Mouse (Mus musculus) right cerebral cortex, adult 18-20 months (tissue): ENCODE data around the gene Mmp27.

Experiments
- DNase-seq: peaks from one replicate; pipeline ENCODE4 v3.0.0; 2022; ENCODE audit warnings: mixed read lengths

Gene Mmp27

DNA sequence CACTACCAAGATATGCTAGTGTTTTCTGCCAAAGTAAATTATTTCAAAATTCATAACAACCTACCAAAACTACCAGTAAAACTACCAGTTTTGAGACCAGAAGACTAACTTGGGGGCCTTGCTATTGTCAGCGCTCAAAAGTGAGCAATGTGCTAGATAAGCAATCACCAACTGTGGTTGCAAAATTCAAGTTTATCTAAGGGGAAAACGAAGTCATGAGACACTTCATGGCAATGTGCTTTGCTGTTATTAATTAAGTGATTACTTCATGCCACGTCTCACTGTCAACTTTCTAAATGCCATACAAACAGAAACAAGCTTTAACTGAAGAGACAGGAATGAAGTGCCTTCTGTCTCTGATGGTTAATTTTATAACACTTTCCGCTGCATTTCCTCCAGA is at the start of gene Mmp27:
TSS of gene Mmp27 (plus strand) at position 235 of the 400 bp plus-strand sequence.
- no peak for DNase-seq

DNA sequence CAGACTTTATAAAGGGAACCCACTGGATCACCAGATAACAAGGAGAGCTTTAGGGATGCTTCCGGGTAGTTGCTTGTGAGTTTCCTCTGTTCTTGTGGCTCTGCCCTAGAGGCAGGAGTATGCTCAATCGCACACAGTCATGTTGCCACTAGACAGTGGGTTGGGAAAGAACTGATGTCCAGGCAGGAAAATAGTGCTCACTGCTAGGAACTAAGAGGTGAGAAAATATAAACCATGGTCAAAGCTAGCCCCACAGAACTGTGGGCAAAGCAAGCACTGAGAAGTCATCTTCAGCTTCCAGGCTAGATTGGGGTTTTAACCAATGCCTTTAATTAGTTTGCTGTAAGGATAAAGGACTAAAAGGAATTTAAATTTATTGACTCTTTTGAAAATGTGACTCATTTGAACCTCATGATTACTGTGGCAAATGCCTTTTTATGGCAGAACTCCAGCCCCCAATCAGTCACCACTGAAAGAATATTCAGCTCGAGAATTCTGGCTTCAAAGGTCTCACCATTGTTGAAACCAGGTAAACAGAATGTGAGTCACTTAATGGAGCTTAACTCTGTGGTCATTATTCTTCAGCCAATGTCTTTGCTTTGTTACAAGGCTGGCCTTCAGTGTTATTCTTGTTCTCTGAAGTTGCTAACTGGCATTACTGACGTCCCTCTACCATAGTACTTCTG is 44.8 kb upstream of the Mmp27 start:
- DNase-seq, result no peak

DNA sequence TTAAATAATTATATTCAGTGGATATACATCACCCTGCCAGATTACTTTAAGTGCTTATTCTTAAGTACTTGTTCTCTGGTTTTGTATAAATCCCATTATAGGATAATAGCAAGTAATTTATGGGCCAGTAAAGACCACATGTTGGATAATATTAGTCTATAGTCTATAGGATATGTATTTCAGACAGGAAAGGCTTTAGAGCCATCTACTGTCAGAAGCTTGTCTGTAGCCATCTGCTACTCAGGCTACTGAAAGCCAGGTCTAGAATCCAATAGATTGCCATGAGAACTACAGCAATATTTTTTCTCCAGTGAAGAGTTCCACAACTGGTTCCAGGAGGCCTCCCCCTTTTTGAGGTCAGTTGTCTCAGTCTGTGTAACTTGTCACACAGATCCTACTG is 28.4 kb upstream of the Mmp27 start:
- no peak for DNase-seq

DNA sequence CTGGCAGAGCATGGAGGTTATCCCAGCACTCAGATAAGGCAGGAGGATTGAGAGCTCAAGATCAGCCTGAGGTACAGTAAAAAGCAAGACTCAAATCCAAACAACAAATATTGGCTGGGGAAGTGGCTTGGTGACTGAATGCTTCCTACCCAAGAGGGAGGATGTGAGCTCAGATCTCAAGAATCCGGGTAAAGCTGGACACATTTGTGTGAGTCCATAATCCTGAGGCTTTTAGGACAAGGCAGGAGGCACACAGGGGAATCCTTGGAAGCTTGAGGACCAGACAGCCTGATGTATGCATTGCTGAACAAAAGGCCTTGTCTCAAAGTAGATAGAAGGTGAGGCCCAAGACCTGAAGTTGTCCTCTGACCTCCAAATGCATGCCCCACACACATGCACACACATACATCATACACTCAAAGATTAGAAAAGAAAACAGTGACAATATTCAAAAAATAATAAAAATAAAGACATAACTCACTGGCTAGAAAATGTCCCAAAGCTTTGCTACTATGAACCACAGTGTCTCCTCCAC is 26.2 kb upstream of the Mmp27 start:
- no peak for DNase-seq

DNA sequence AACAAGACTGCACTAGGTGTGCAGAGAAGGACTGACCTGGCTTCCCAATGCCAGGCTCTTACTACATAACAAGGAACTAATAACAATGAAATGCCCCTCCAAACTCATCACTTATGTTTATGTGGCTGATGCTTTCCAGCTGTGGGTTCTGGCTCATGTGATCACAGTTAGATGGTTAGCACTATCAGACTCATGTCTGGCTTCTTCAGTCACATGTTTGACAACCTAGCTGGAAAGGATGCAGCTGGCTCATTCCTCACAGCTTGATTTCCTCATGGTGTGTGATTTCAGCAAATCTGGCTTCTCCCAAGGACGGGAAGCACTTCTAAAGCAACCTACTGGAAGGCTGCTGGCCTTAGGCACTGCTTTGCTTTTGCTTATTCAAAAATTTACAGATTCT is 25.7 kb upstream of the Mmp27 start:
- no peak for DNase-seq

DNA sequence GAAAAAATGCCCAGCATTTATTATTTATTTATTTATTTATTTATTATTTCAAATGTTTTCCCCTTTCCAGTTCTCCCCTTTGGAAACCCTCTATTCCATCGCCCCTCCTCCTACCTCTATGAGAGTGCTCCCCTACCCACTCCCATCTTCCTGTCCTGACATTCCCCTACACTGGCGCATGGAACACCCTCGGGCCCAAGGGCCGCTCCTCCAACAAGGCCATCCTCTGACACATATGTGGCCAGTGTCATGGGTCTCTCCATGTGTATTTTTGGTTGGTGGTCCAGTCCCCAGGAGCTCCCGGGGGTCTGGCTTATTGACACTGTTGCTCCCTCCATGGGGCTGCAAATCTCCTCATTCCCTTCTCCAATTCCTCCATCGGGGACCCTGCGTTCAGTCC is 25.3 kb upstream of the Mmp27 start:
- DNase-seq, result no peak

DNA sequence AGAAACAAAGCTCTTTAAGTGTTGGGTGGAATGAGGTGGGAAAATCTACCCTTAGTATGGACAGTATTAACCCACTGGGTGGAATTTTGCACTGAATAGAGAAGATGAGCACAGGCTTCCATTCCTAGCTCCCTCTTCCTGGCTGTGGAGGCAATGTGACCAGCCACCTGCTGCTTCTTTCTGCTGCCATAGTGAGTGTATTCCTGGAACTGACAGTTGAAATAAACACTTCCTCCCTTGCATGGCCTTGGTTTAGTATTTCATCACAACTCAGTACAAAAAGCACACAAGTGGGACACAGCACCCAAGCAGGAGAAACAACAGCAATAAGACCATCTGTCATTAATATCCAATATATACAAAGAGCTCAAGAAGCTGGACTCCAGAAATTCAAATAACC is 19.3 kb upstream of the Mmp27 start:
- no peak for DNase-seq

DNA sequence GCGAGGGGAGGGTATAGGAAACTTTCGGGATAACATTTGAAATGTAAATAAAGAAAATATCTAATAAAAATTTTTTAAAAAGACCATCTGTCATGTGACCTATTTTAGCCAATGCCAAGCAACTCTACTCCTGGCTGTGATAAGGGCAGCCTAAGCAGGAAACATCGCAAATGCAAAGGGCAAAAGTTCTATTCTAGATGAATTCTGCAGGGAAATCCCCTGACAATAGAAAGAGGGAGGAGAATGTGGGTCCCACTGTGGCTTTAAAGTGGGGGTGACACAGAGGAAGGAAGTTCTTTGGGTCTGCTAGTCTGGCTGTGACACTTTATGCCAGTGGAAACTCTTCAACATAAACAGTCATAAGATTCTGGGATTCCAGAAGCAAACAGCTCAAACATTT is 17.7 kb upstream of the Mmp27 start:
- no peak for DNase-seq

DNA sequence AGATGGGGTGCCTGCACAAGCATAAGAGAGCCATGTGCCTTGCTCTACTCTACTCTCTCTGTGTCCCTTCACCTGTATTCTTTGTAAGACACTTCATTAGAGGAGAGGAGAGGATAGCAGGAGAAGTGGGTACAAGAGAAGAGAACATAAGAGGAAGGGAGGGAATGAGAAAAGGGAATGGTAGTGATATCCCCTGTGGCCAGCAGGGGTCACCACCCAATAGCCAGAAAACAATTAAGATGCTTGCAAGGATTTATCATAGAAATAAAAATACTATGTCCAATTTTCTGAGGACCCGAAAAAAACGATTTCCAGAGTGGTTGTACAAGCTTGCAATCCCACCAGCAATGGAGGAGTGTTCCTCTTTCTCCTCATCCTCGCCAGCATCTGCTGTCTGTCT is 16.8 kb upstream of the Mmp27 start:
- no peak for DNase-seq

DNA sequence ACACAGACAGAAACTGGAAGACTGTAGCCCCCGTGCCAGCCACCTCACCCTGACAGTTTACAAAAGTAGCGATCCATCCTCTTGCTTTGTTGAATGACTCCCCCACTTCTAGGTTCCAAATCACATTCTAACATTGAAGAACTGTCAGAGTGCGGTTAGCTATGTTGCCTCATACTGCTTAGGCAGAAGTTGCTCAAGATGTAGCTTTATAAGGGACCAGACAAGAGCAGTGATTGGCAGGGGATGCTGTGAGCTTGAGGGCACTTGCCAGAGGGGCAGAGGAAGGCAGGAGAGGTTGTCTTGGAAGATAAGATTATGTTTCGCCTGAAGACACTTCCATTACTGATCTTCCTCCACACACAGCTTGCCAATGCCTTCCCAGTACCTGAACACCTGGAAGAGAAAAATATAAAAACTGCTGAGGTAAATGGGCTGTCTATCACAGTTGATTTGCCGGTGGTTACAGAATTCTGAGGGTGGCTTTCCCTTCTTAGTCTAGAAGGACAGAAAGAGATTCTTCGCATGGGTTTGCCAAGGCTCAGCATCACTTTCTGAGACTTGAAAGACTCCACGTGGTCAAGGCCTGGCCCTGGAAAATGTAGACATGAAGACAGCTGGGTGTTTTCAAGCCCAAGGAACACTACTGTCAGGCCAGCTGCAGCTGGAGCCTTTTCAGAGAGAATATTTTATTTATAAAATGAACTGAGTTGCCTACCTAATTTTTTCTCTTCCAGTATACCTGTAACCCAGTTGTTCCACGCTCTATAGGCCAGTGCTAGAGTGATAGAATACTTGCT is 12.8 kb upstream of the Mmp27 start, which contains the start of gene Mmp8:
TSS of gene Mmp8 (plus strand) at position 236 of the 797 bp plus-strand sequence.
- DNase-seq, result no peak

DNA sequence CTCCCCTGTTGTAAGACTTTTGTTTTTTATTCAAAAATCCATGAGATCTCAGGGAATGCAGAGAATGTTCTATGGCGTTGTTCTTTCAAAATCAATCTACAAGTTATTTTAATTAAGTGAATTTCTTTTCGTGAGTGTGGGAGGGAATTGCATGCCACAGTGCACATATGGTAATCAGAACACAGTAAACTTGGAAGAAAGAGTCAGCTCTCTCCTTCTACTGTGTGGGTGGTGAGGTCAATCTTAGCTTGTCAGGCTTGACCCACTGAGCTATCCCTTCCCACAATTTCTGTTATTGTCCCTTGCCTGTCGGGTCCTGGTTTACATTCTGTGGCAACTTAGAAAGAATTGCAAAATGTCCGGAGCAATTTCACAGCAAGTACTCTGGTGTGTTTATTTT is 11.2 kb upstream of the Mmp27 start:
- no peak for DNase-seq

DNA sequence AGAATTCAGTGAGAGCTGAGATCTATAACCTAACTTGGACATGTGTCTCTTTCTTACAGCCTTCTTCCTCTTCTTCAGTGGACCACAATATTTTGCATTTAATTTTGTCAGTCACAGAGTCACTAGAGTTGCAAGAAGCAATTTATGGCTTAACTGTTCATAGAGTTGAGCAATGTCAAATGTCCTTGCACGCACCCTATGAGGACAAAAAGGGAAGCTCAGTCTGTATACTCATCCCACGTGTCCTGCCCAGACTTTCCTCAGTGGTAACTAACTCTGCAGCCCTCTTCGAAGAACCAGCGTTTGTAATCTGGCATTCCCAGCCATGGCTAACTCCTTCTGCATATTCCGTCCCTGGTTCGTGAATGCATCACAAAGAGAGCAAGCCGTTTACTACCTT is 3.8 kb upstream of the Mmp27 start:
- DNase-seq, result no peak

DNA sequence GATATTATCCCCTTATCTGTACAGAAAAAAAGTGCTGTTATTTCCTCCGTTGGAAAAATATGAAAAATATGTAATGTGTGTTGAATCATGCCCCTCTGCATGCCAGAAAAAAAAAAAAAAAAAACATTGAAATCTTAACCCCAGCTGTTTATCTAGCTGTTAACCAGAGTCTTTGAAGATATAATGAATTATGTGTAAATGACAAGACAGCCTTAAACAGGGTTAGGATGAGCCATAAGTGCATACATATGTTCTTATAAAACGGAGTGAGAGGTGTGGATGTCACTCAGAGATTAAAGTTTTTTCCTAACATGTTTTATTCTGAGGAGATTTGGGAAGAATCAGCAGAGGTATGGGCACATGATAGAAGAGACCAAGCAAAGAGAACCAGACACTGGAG is 3.3 kb upstream of the Mmp27 start:
- DNase-seq, result no peak

DNA sequence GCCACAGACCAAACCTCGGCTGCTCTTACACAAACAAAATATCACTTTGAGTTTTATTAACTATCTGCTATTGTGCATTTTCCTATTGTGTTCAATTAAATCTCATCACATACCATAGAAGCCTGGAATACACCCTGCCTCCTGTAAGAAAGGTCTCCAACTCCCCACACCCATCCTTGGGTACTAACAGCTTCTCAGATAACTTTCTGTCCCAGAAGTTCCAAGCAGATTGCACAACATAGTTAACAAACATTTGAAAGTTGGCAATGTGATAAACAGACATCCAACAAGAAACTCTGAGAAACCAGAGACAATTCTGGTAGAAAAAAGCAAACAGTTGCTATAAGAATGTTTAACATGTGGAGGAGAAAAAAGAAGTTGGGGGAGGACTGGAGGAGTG is 711 bp upstream of the Mmp27 start:
- DNase-seq, result no peak

DNA sequence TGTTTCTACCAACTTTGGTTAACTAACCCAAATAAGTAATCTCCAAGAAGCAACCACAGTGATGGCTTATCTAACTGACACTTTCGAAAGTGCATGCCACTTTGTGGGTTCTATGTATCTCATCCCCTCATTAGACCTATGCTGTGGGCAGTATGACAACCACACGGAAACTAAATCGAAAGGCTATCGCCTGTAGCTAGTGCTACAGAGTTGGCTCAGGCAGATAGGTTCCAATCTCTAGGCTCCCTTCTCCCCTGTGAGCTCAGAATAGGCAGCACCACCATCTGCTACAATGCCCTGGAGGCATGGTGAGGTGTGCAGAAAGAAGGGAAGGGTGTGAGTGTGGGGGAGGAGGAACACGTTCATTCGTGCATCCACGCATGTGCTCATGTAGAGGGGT is 992 bp downstream of the Mmp27 start:
- no peak for DNase-seq

DNA sequence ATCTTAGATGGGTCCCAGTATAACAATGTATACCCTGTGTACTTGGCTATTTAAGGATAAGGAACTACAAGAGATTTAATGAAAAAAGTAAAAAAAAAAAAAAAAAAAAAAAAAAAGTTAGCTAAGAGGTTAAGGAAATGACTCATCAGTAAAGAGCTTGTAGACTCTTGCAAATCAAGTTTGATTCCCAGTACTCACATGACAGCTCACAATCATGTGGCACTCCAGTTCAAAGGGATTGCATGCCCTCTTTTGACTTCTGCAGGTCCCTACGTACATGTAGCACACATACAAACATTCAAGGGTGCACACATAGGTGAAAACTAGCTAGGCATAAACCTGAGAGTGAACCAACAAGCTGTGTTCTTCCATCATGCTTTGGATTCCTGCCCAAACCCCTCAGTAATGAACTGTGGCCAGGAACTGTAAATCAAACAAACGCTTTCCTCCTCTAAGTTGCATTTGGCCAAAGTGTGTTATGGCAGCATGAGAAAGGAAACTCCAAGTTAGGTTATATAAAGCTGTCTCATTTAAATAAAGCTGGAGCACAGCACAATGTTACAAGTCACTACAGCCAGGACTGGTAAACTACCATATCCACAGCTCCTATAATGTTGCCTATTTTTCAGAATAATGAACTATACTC is 1.6 kb downstream of the Mmp27 start:
- DNase-seq, result no peak

DNA sequence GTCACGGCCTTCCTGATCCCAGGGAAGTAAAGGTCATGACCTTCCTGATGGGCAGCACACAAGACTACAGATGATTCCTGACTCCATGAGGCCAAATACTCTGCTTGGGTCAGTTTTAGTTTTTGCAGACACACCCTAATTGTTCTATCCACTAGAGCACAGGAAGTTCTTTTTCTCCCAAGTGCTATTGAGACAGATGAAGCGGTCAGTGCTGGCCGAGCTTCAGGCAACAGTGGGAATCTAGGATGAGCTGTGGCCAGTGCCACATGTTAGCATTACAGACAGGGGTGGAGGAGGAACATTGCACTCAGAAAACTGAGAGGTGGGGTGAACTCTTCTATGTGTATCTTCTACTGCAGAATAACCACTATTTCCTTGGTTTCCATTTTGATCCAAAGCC is 4.3 kb downstream of the Mmp27 start:
- DNase-seq, result no peak

DNA sequence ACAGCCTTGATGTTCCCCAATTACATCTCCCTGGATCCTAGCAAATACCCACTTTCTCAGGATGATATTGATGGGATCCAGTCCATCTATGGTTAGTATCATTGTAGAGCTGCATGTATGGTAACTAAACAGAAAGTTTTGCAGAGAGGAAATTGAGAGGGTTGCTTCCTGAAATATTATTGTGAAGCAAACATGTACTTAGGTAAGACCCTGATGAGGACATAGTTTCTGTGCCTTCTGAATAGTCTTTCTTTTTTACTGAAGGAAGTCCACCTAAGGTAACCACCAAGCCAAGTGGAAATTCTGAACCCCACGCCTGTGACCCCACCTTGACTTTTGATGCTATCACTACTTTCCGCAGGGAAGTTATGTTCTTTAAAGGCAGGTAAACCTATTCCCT is 6.2 kb downstream of the Mmp27 start:
- no peak for DNase-seq

DNA sequence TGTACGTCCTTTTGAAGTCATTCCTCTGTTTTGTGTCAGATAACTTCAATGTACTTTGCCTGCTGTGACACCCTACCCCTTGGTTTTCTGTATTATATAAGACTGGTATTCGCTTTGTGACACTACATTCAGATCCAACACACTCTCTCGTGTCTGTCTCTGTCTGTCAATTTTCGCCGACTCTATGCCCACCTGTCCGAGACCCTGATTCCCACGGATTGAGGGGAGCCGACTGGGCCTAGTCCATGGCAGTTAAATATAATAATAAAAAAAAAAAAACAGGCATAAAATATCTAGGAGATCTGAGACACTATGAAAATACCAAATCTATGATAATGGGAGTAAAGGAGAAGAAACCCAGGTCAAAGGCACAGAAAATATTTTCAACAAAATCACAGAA is 18.9 kb downstream of the Mmp27 start:
- no peak for DNase-seq

DNA sequence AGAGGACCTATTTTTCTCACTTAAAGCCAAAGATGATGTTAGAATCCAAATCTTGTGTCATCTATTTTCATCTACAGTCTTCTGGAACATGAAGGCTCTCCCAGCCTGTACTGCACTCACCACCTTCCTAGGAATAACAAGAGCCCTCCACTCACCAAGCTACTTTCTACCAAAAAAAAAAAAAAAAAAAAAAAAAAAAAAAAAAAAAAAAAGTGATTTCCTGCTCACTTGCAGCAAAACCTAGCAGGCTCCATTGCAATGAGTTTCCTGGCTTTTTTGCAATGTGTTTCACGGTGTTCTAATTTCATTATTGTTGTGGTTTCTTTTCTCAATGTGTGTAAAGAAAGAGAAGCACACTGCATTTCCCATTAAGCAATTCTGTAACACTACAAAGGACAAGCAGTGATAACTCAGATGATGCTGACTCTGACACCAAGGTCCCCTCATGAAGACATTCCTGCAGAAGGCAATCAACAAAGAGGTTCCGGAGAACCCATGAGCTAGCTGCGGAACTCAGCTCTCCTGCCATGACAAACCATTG is 22.1 kb downstream of the Mmp27 start:
- DNase-seq, result no peak

DNA sequence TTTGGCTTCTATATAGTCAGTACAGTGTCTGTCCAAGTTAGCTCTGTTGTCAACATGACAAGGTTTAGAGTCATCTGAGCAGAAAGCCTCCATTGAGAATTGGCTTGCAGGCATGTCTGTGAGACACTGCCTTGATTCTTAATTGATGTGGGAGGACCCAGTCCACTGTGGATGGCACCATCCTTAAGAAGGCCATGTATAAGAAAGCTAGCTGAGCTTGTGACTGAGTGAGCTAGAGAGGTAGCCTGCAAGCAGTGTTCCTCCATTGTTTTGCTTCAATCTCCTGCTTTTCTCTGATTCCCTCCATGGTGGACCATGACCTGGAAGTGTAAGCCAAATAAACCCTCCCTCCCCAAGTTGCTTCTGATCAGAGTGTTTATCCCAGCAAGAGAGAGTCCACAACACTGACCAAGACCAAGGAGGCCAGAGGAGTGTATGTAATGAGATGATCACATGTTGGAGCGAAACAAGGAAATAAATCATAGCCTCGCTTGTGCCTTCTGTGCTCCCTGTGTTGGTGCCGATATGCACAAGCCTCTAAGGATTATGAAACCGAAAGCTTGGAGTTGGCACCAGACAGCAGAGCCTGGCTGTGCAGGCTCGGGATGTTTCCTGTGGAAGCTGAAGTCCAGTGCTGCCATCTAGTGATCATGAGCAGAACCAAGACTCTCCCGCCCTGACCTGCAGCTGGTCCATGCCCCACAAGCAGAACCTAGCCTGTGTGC is 23.8 kb downstream of the Mmp27 start:
- peak; percentile 89 for DNase-seq

DNA sequence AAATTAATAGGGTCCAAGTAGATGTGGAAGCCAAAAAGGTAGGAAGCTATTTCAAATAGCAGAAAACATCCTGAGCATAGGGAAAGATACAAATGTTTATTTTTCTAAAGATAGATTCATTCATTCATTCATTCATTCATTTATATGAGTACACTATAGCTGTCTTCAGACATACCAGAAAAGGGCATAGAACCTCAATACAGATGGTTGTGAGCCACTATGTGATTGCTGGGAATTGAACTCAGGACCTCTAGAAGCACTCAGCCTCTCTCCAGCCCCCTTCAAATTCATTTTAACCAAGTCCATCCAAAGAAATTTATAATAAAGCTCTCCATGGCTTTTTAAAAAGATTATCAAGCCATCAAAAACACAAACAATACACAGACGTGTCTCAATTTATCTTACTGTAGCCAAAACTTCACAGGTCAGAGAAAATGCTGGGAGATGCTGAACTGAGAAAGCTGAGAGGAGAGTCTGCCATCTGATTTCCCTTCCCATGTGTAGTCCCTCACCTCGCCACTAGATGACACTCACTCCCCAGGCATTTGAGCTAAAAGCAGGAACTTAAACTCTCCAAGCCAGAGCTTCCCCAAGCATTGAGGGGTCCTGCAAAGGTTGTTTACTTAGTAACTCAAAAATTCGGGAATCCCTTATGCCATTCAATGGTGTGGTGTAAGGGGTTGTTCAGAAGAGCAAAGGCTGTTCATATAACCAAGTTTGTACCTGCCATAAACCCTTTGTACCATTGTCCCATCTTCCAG is 32.0 kb downstream of the Mmp27 start:
- peak; percentile 52 for DNase-seq
